Mouse (Mus musculus) ES-Bruce4 (cell line): ENCODE results near the gene Klhl12.

Source experiments
- CTCF ChIP-seq: IDR thresholded peaks from one replicate; pipeline ENCODE4 v1.8.1; 2011; ENCODE audit warnings: low read depth, low read length
- POLR2A ChIP-seq: IDR thresholded peaks from one replicate; pipeline ENCODE4 v1.8.1; 2011; ENCODE audit warnings: low read length; ENCODE audit not compliant: insufficient read depth

DNA sequence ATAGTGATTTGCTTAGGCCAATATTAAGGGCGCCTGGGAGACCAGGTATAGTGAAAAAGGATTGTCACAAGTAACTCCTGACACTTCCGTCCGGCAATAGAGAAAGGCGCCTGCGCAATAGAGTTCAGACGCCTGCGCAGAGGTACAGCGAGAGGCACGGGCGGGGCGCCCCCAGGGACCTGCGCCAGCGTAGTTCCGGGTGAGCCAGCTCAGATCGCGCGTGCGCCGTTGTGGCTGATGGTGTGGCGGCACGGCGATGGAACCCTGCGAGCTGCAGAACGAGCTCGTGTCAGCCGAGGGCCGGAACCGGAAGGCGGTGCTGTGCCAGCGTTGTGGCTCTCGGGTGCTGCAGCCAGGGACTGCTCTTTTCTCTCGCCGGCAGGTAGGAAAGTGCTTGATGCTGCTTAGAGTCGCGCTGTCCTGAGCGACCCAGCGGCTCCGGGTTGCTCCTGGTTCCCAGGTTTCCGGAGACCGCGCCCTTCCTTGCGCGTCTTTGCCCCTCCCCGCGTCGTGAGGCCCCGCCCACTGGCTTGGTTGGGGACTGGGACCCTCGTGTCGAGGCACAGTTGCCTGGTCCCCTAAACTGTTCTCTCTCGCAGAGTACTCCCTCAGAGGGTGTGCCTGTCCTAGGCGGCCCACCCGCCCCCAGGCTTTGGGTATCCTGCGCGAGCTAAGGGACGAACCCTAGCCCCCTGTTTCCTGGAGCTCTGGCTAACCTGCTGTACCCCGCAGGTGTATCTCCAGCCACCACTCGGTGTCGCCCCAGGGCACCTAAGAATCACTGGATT, 39.3 kb downstream of the Klhl12 start, which contains the start of gene Rabif:
- TF ChIP-seq POLR2A (peak; percentile 45), CTCF (peak; percentile 57)
